Mouse (Mus musculus): ENCODE measurements around the gene Oas2. TPM values are rescaled to one million over a fixed set of nuclear protein-coding genes. Genes with fewer than 3 reads are reported as not detected.

Oas2 gene
- total and polyA plus RNA-seq, 2 experiments from 2014 or later, result 0.15 TPM; not detected in 1

DNA sequence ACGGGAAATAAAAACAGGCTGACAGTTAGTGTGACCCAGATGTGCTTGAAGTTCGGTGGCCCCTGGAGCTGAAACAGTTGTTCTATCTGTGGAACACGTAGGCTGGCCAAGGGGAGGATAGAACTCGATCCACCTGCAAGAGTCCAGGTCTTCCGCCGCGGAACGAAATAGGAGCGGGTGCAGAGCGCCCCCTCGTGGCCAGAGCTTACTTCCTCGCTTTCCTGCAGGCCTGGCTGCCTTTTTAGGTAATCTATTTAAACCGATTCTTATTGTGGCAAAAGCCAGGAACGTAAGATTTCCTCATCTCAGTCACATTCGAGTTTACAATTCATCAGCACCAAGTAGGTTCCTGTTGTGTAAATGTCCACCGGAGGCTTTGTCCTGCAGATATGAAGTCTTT lies 35.3 kb downstream of the Oas2 start:
- H3K27ac ChIP-seq (ENCODE audit: low read depth), result no peak overlapping the region
- 4% methylated on average over 16 of the region's 16 CpGs for WGBS
- DNase-seq (ENCODE audit: low spot score) (peak; percentile 24), ATAC-seq (ENCODE audit: insufficient read depth, low read depth) (no peak)
- H3K36me3 ChIP-seq (replicated peaks; ENCODE audit: control insufficient read depth, insufficient read depth, low read length), result no peaks in the 10 kb centered on the region
- H3K27me3 ChIP-seq (ENCODE audit: control insufficient read depth, insufficient read depth, low read length), result peaks cover 59% of the 10 kb centered on the region
- H3K9me3 ChIP-seq (replicated peaks; ENCODE audit: control insufficient read depth, low read length), result 0 out of 2 replicates have a peak, but pooled peaks cover under 1% of the 10 kb centered on the region
- no peak overlapping the region for H3K9ac ChIP-seq (replicated peaks; ENCODE audit: low read depth, low read length)
- TF ChIP-seq CTCF (IDR thresholded peaks at IDR 0.05; ENCODE audit: low read depth), result peak; percentile 74
- TF ChIP-seq EP300 (IDR thresholded peaks at IDR 0.05; ENCODE audit: low read depth), result no peak
- H3K4me2 ChIP-seq (ENCODE audit: low read depth, low read length), result no peak overlapping the region
- H3K4me1 ChIP-seq (ENCODE audit: control insufficient read depth, insufficient read depth), result peaks cover 11% of the 10 kb centered on the region; the same call in 1 of the 2 replicates
- H3K4me3 ChIP-seq (ENCODE audit: low read depth, low read length), result no peak overlapping the region

DNA sequence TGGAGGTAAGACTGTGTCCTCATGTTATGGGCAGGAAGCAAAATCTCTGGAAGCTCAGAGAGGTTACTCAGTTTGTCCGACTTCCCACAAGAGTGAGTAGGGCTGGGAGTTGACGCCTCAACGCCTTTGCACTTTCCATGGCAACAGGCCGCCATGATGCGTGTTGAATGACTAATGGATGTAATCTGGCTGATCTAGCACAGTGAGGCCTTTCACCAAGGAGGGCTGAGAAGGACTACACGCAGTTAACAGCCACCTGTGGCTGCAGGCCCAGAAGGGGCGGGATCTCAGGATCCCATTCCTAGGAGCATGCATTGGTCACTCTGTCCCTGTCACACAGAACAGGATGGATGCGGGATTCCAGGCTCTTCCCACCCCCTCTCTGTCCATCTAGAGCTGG lies 36.9 kb downstream of the Oas2 start:
- 67% methylated on average over 8 of the region's 8 CpGs for whole genome bisulfite sequencing
- Histone ChIP-seq H3K27me3 (ENCODE audit: control insufficient read depth, insufficient read depth, low read length) (peaks cover 75% of the 10 kb centered on the region), H3K9ac (replicated peaks; ENCODE audit: low read depth, low read length) (no peak overlapping the region), H3K4me1 (ENCODE audit: control insufficient read depth, insufficient read depth) (peaks cover 11% of the 10 kb centered on the region; the same call in 1 of the 2 replicates), H3K4me2 (ENCODE audit: low read depth, low read length) (no peak overlapping the region), H3K36me3 (replicated peaks; ENCODE audit: control insufficient read depth, insufficient read depth, low read length) (no peaks in the 10 kb centered on the region), H3K9me3 (replicated peaks; ENCODE audit: control insufficient read depth, low read length) (no peaks in the 10 kb centered on the region), H3K4me3 (ENCODE audit: low read depth, low read length) (no peak overlapping the region), H3K27ac (ENCODE audit: low read depth) (no peak overlapping the region)
- ATAC-seq (ENCODE audit: insufficient read depth, low read depth) (no peak), DNase-seq (ENCODE audit: low spot score) (no peak)
- no peak for TF ChIP-seq CTCF (IDR thresholded peaks at IDR 0.05; ENCODE audit: low read depth)
- no peak for TF ChIP-seq EP300 (IDR thresholded peaks at IDR 0.05; ENCODE audit: low read depth)

DNA sequence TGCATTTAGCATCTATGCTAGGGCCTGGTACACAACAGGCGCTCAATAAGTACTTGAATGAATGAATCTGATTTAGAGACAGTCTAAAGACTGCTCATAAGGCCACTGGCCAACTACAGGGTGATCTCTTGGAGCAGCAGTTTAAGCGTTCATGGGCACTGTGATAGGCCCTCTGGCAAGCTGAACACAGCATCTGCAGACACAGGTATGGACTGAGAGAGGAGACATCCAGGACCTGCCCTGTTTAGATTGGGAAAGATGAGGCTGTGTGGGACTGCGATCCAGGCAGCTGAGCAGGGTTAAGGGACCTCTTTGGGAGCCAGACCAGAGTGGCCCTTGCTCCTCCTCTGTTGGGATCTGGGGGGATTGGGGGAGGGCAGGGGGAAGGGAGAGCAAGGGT lies 37.8 kb downstream of the Oas2 start, which contains the start of gene Dtx1:
Gene Dtx1, minus strand, starts transcription at position 101 of the 400 bp plus-strand sequence.
- ATAC-seq (ENCODE audit: insufficient read depth, low read depth), result no peak
- Histone ChIP-seq H3K9me3 (replicated peaks; ENCODE audit: control insufficient read depth, low read length) (no peaks in the 10 kb centered on the region), H3K27ac (ENCODE audit: low read depth) (no peak within 1 kb of the TSS), H3K9ac (replicated peaks; ENCODE audit: low read depth, low read length) (no peak within 1 kb of the TSS), H3K4me1 (ENCODE audit: control insufficient read depth, insufficient read depth) (peaks cover 11% of the 10 kb centered on the region; the same call in 1 of the 2 replicates), H3K27me3 (ENCODE audit: control insufficient read depth, insufficient read depth, low read length) (peaks cover 83% of the 10 kb centered on the region), H3K4me2 (ENCODE audit: low read depth, low read length) (peak within 1 kb of the TSS; percentile 52), H3K4me3 (ENCODE audit: low read depth, low read length) (peak within 1 kb of the TSS; percentile 39), H3K36me3 (replicated peaks; ENCODE audit: control insufficient read depth, insufficient read depth, low read length) (no peaks in the 10 kb centered on the region)
- DNase-seq (ENCODE audit: low spot score), result no peak
- 33% methylated on average over 3 of the region's 3 CpGs for WGBS
- TF ChIP-seq CTCF (IDR thresholded peaks at IDR 0.05; ENCODE audit: low read depth) (no peak), EP300 (IDR thresholded peaks at IDR 0.05; ENCODE audit: low read depth) (no peak)

DNA sequence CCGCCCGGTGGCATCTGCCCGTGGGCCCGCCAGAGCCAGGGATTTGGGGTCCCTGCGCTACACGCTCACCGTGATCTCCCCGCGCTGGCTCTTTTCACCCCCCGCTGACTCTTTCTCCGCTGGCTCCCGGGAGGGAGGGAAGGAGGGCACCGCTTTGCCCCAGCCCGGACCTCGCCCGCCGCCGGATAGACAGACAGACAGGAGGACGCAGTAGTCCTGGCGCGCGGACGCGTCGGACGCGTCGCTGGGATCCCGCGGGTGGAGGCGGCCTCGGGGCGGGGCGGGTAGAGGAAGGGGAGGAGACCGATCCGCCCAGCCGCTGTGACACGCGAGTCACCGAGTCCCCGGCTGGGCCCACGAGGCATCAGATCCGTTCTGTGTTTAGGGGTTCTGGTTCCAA lies 38.2 kb downstream of the Oas2 start:
- Histone ChIP-seq H3K4me2 (ENCODE audit: low read depth, low read length) (peak overlapping the region; percentile 52), H3K4me1 (ENCODE audit: control insufficient read depth, insufficient read depth) (peaks cover 11% of the 10 kb centered on the region; the same call in 1 of the 2 replicates), H3K27me3 (ENCODE audit: control insufficient read depth, insufficient read depth, low read length) (peaks cover 87% of the 10 kb centered on the region), H3K9me3 (replicated peaks; ENCODE audit: control insufficient read depth, low read length) (no peaks in the 10 kb centered on the region), H3K9ac (replicated peaks; ENCODE audit: low read depth, low read length) (no peak overlapping the region), H3K4me3 (ENCODE audit: low read depth, low read length) (peak overlapping the region; percentile 39), H3K36me3 (replicated peaks; ENCODE audit: control insufficient read depth, insufficient read depth, low read length) (no peaks in the 10 kb centered on the region), H3K27ac (ENCODE audit: low read depth) (no peak overlapping the region)
- 1% methylated on average over 42 of the region's 43 CpGs for WGBS
- ATAC-seq (ENCODE audit: insufficient read depth, low read depth) (no peak), DNase-seq (ENCODE audit: low spot score) (no peak)
- TF ChIP-seq EP300 (IDR thresholded peaks at IDR 0.05; ENCODE audit: low read depth) (no peak), CTCF (IDR thresholded peaks at IDR 0.05; ENCODE audit: low read depth) (no peak)

DNA sequence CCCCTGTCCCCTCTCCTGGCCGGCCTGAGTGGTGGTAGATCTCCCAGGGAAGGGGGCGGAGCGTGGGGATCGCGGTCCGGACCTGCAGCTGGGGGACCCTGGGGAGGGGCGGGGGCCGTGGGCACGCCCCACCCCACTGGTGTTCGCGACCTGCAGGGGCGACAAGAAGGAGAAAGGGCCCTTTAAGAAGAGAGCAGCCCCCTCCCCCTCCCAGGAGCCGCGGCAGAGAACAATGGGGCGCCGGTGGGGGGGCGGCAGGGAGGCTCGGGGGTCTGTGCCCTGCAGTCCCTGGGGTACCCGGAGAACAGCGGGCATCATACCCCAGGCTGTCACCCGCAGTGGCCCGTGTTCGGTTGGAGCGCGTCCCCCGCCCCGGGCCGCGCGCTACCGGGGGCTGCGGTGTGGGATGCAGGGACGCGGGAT lies 38.8 kb downstream of the Oas2 start:
- peaks cover 93% of the 10 kb centered on the region for H3K27me3 ChIP-seq (ENCODE audit: control insufficient read depth, insufficient read depth, low read length)
- H3K4me1 ChIP-seq (ENCODE audit: control insufficient read depth, insufficient read depth), result peaks cover 11% of the 10 kb centered on the region; the same call in 1 of the 2 replicates
- 2% methylated on average over 27 of the region's 34 CpGs for WGBS
- peak overlapping the region; percentile 39 for H3K4me3 ChIP-seq (ENCODE audit: low read depth, low read length)
- H3K27ac ChIP-seq (ENCODE audit: low read depth), result no peak overlapping the region
- no peaks in the 10 kb centered on the region for H3K9me3 ChIP-seq (replicated peaks; ENCODE audit: control insufficient read depth, low read length)
- H3K4me2 ChIP-seq (ENCODE audit: low read depth, low read length), result peak overlapping the region; percentile 52
- no peak for TF ChIP-seq CTCF (IDR thresholded peaks at IDR 0.05; ENCODE audit: low read depth)
- no peak for TF ChIP-seq EP300 (IDR thresholded peaks at IDR 0.05; ENCODE audit: low read depth)
- no peak overlapping the region for H3K9ac ChIP-seq (replicated peaks; ENCODE audit: low read depth, low read length)
- no peaks in the 10 kb centered on the region for H3K36me3 ChIP-seq (replicated peaks; ENCODE audit: control insufficient read depth, insufficient read depth, low read length)
- ATAC-seq (ENCODE audit: insufficient read depth, low read depth) (no peak), DNase-seq (ENCODE audit: low spot score) (no peak)
